Mouse (Mus musculus): ENCODE results near the gene Dedd2.

- peak; percentile 90 for TF ChIP-seq POLR2A (IDR thresholded peaks at IDR 0.05; ENCODE audit: insufficient read depth, low read depth, low read length)
- no peak for TF ChIP-seq CTCF (IDR thresholded peaks at IDR 0.05)
- no peak for TF ChIP-seq EP300 (IDR thresholded peaks at IDR 0.05; ENCODE audit: insufficient read depth, low read depth, low read length)
Measured at GRCm38 (mm10) chr7:25221102-25221883, 878 bp upstream of the Dedd2 start, which contains the start of gene Zfp526.

Data from heart, adult 2 months (tissue).